Mouse (Mus musculus) ES-Bruce4 (cell line): ENCODE data around the gene Ankrd28.

Experiments
- CTCF ChIP-seq: IDR thresholded peaks from one replicate; pipeline ENCODE4 v1.8.1; 2011; ENCODE audit warnings: low read depth, low read length
- EP300 ChIP-seq: IDR thresholded peaks from 2 replicates; pipeline ENCODE4 v1.6.1; 2011; ENCODE audit warnings: low read depth, low read length; ENCODE audit not compliant: insufficient read depth
- POLR2A ChIP-seq: IDR thresholded peaks from one replicate; pipeline ENCODE4 v1.8.1; 2011; ENCODE audit warnings: low read length; ENCODE audit not compliant: insufficient read depth

- TF ChIP-seq EP300 (no peak), CTCF (no peak), POLR2A (no peak)
Measured at GRCm38 (mm10) chr14:31857096-31857975, 26.9 kb upstream of the Ankrd28 start.
